Mouse (Mus musculus): ENCODE results near the gene Adck1.
"Not testable (repeated sequence)": the region's sequence is repeated elsewhere in the genome, so short reads cannot be mapped to it uniquely, and the experiment has no call there.

- not testable (repeated sequence) for TF ChIP-seq CTCF (IDR thresholded peaks at IDR 0.05; ENCODE audit: insufficient read depth, low read length); POLR2A (IDR thresholded peaks at IDR 0.05; ENCODE audit: borderline replicate concordance, extremely low read depth, low read depth, low read length)
Measured at GRCm38 (mm10) chr12:88369690-88370089, 9.3 kb downstream of the Adck1 start.

All from lung, adult 2 months (tissue).